Mouse (Mus musculus): ENCODE data around the gene Galnt12. TPM values are rescaled to one million over a fixed set of nuclear protein-coding genes. Genes with fewer than 3 reads are reported as not detected.
A peak's percentile ranks its signal among the peaks of the same experiment; 100 is the strongest.

The Galnt12 gene
- total and polyA plus RNA-seq, 3 experiments, result 0.16 to 0.72 (median 0.27) TPM

DNA sequence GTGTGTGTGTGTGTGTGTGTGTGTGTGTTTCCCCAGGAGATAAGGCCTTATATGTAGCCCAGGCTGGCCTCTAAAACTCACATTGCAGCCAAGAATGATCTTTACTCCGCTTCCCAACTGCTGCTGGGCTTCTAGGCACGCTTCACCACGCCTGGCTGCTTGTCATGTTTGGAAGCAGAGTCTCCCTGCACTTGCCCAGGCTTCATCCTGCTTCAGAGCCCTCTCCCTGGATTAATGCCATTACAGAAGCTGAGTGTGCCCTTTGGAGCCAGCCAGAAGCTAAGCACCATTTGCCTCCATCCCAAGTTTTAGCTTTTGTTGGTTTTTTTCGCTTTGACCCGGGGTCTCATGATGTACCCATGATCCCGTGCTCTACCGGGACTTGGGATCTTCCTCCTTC is 3.0 kb upstream of the Galnt12 start:
- no peak overlapping the region for H3K4me3 ChIP-seq
- no peaks in the 10 kb centered on the region for H3K36me3 ChIP-seq (ENCODE audit: control insufficient read depth, insufficient read depth, low read length)
- H3K27me3 ChIP-seq (ENCODE audit: control insufficient read depth, insufficient read depth, low read length), result peaks cover 5% of the 10 kb centered on the region
- WGBS, result 91% methylated on average over 7 of the region's 7 CpGs
- no peak overlapping the region for H3K27ac ChIP-seq
- TF ChIP-seq POLR2A (IDR thresholded peaks at IDR 0.05; ENCODE audit: insufficient read depth, low read depth, low read length) (no peak), CTCF (IDR thresholded peaks at IDR 0.05) (no peak), EP300 (IDR thresholded peaks at IDR 0.05; ENCODE audit: insufficient read depth, low read depth, low read length) (no peak)
- H3K9ac ChIP-seq (ENCODE audit: low read depth, low read length), result no peak overlapping the region
- no peak for DNase-seq
- H3K4me1 ChIP-seq (ENCODE audit: control insufficient read depth, insufficient read depth, low read length), result no peaks in the 10 kb centered on the region
- no peaks in the 10 kb centered on the region for H3K79me2 ChIP-seq (replicated peaks; ENCODE audit: control insufficient read depth, insufficient read depth, low read length)
- intact Hi-C loops (cut with DNase I), result no loop called here

- peaks cover 5% of the 10 kb centered on the region for H3K27me3 ChIP-seq (ENCODE audit: control insufficient read depth, insufficient read depth, low read length)
- peak overlapping the region; percentile 62 for H3K9ac ChIP-seq (ENCODE audit: low read depth, low read length)
- peak overlapping the region; percentile 53 for H3K4me3 ChIP-seq
- H3K36me3 ChIP-seq (ENCODE audit: control insufficient read depth, insufficient read depth, low read length), result no peaks in the 10 kb centered on the region
- WGBS, result 15% methylated on average over 21 of the region's 21 CpGs
- TF ChIP-seq CTCF (IDR thresholded peaks at IDR 0.05) (no peak), POLR2A (IDR thresholded peaks at IDR 0.05; ENCODE audit: insufficient read depth, low read depth, low read length) (no peak), EP300 (IDR thresholded peaks at IDR 0.05; ENCODE audit: insufficient read depth, low read depth, low read length) (no peak)
- intact Hi-C loops (cut with DNase I), result no loop called here
- H3K27ac ChIP-seq, result no peak overlapping the region
- DNase-seq, result peak in 1 of 2 experiments; percentile 26
- H3K79me2 ChIP-seq (replicated peaks; ENCODE audit: control insufficient read depth, insufficient read depth, low read length), result no peaks in the 10 kb centered on the region
- H3K4me1 ChIP-seq (ENCODE audit: control insufficient read depth, insufficient read depth, low read length), result no peaks in the 10 kb centered on the region
Observed at GRCm38 (mm10) chr4:47092387-47093021, 795 bp downstream of the Galnt12 start.

DNA sequence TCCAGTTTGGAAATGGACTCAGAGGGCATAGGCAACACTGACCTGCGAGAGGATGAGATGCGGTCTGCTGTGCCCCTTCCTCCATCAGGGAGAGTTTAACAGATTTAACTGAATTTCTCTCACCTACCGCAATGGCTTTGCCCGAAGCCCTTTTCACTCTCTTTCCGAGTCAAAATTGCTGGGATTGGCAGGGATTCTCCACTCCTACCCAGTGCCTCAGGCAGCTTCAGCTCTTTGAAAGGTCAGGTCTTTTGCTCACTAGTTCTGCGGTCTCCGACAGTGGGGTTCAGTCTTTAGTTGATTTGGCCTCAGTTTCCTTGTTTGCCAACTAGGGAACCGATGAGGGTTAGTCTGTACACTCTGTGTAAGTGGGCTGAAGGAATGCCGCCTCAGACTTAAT is 1.5 kb downstream of the Galnt12 start:
- intact Hi-C loops (cut with DNase I), result no loop called here
- Histone ChIP-seq H3K36me3 (ENCODE audit: control insufficient read depth, insufficient read depth, low read length) (no peaks in the 10 kb centered on the region), H3K4me1 (ENCODE audit: control insufficient read depth, insufficient read depth, low read length) (no peaks in the 10 kb centered on the region), H3K27ac (no peak overlapping the region), H3K9ac (ENCODE audit: low read depth, low read length) (no peak overlapping the region), H3K4me3 (no peak overlapping the region), H3K79me2 (replicated peaks; ENCODE audit: control insufficient read depth, insufficient read depth, low read length) (no peaks in the 10 kb centered on the region), H3K27me3 (ENCODE audit: control insufficient read depth, insufficient read depth, low read length) (peaks cover 5% of the 10 kb centered on the region)
- WGBS, result 77% methylated on average over 9 of the region's 9 CpGs
- DNase-seq, result no peak
- TF ChIP-seq EP300 (IDR thresholded peaks at IDR 0.05; ENCODE audit: insufficient read depth, low read depth, low read length), result no peak
- TF ChIP-seq CTCF (IDR thresholded peaks at IDR 0.05), result no peak
- no peak for TF ChIP-seq POLR2A (IDR thresholded peaks at IDR 0.05; ENCODE audit: insufficient read depth, low read depth, low read length)

DNA sequence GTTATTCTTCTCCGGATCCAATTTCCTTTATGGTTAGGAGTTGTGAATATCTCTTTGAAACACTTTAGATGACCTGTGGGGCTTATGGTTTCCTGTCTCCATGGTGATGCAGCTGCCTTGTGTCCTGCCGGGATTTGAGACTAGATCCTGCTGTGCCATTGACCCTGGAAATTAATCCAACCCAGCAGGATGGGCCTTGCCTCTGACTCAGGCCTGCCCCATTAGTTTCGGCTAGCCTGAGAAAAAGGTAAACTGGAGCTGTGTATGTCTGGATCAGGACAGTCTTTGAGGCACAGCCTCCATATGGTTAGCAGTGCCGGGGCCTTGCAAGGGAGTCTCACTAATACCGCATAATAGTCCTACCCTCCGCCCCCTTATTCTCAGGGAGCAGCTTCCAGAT is 1.9 kb downstream of the Galnt12 start:
- H3K4me1 ChIP-seq (ENCODE audit: control insufficient read depth, insufficient read depth, low read length), result no peaks in the 10 kb centered on the region

GRCm38 (mm10) chr4:47103561-47103960 is 11.9 kb downstream of the Galnt12 start:
- H3K79me2 ChIP-seq (replicated peaks; ENCODE audit: control insufficient read depth, insufficient read depth, low read length), result no peaks in the 10 kb centered on the region
- no peak overlapping the region for H3K27ac ChIP-seq
- no peaks in the 10 kb centered on the region for H3K4me1 ChIP-seq (ENCODE audit: control insufficient read depth, insufficient read depth, low read length)
- WGBS, result 85% methylated on average over 10 of the region's 10 CpGs
- no peak overlapping the region for H3K9ac ChIP-seq (ENCODE audit: low read depth, low read length)
- no peak overlapping the region for H3K4me3 ChIP-seq
- DNase-seq, result peak in 1 of 2 experiments; percentile 21
- intact Hi-C loops (cut with DNase I), result no loop called here
- TF ChIP-seq EP300 (IDR thresholded peaks at IDR 0.05; ENCODE audit: insufficient read depth, low read depth, low read length), result no peak
- TF ChIP-seq CTCF (IDR thresholded peaks at IDR 0.05), result no peak
- no peaks in the 10 kb centered on the region for H3K36me3 ChIP-seq (ENCODE audit: control insufficient read depth, insufficient read depth, low read length)
- no peaks in the 10 kb centered on the region for H3K27me3 ChIP-seq (ENCODE audit: control insufficient read depth, insufficient read depth, low read length)

More for the DNA sequence above, 1.9 kb downstream of the Galnt12 start:
- TF ChIP-seq POLR2A (IDR thresholded peaks at IDR 0.05; ENCODE audit: insufficient read depth, low read depth, low read length), result no peak
- TF ChIP-seq EP300 (IDR thresholded peaks at IDR 0.05; ENCODE audit: insufficient read depth, low read depth, low read length), result no peak
- TF ChIP-seq CTCF (IDR thresholded peaks at IDR 0.05), result no peak
- H3K79me2 ChIP-seq (replicated peaks; ENCODE audit: control insufficient read depth, insufficient read depth, low read length), result no peaks in the 10 kb centered on the region
- H3K27ac ChIP-seq, result no peak overlapping the region
- H3K4me3 ChIP-seq, result no peak overlapping the region
- WGBS, result 74% methylated on average over 6 of the region's 6 CpGs
- peaks cover 5% of the 10 kb centered on the region for H3K27me3 ChIP-seq (ENCODE audit: control insufficient read depth, insufficient read depth, low read length)
- H3K36me3 ChIP-seq (ENCODE audit: control insufficient read depth, insufficient read depth, low read length), result no peaks in the 10 kb centered on the region
- no peak overlapping the region for H3K9ac ChIP-seq (ENCODE audit: low read depth, low read length)
- intact Hi-C loops (cut with DNase I), result no loop called here
- DNase-seq, result no peak

- H3K27ac ChIP-seq, result no peak overlapping the region
- H3K4me1 ChIP-seq (ENCODE audit: control insufficient read depth, insufficient read depth, low read length), result no peaks in the 10 kb centered on the region; the same call in 1 of the 2 replicates
- no peak for DNase-seq
- no peaks in the 10 kb centered on the region for H3K27me3 ChIP-seq (ENCODE audit: control insufficient read depth, insufficient read depth, low read length)
- no peak overlapping the region for H3K9ac ChIP-seq (ENCODE audit: low read depth, low read length)
- intact Hi-C loops (cut with DNase I), result no loop called here
- H3K36me3 ChIP-seq (ENCODE audit: control insufficient read depth, insufficient read depth, low read length), result no peaks in the 10 kb centered on the region
- no peaks in the 10 kb centered on the region for H3K79me2 ChIP-seq (replicated peaks; ENCODE audit: control insufficient read depth, insufficient read depth, low read length)
- no peak overlapping the region for H3K4me3 ChIP-seq
- TF ChIP-seq CTCF (IDR thresholded peaks at IDR 0.05), result no peak
- TF ChIP-seq POLR2A (IDR thresholded peaks at IDR 0.05; ENCODE audit: insufficient read depth, low read depth, low read length), result no peak
- 66% methylated on average over 9 of the region's 9 CpGs for WGBS
Observed at GRCm38 (mm10) chr4:47111885-47112284, 20.2 kb downstream of the Galnt12 start.
